Mouse (Mus musculus): ENCODE measurements around the gene Sec31b.

Gene Sec31b

DNA sequence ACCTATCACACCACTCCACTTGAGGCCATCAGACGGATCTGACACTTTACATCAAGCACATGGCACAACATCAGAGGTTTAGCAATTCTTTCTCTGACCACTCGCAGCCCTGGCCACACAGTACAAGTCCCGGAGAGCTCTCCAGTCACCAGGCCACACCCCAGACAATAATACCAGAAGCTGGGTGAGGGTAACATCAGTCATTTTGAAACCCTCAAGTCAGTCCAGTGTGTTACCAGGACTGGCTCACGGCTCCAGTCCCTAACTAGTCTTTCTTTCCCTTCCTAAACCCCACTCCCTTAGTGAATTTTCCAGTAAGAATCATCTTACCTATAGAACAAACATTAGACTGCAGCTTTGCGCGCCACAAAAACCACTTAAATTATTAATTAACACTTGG lies 15.6 kb downstream of the Sec31b start:
- DNase-seq (ENCODE audit: low spot score): no peak

DNA sequence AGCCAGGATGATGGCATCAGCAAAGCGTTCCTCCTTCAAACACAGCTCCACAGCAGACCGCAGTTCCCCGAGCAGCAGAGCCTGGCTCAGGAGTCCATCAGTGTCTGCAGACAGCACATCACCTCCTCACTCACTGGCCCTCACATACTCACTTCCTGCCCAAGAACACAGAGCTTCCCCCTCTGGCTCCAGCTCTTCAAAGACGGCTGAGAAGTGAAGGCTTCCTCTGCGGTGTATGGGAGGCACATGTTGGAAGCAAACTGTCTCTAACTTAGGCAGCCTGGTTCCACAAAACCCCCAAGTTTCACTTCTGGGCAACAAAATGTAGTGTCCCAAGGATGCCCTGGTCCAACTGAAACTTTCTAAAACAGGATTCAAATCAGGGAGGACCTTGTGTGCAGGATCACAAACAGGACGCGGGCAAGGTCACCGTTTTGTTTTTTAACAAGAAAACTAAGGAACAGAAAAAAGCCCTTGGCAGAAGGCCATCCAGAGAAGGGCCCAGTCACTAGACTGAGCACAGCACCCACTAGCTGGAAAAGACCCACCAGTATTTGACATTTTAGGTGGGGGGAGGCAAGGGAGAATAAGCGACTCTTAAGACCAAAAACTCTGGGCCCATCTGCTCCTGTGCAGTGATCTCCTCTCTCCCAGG lies 20.0 kb downstream of the Sec31b start:
- no peak for DNase-seq (ENCODE audit: low spot score)

DNA sequence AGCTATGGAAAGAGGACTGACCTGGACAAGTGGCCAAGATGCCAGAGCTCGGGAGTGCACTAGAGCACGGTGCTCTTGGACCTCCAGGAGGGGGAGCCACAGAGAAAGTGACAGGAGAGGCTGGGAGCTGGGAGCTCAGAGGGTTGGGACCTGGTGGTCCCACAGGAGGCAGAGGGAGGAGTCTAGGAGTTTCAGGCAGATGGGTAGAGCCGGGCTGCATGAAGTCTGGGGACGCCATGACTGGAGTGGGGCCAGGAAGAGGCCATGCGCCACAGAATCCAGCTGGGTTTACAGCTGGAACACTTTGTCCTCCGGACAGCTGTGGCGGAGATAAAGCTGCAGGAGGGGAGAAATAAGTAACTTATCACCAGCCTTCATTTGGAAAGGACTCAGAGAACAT lies 26.5 kb downstream of the Sec31b start:
- DNase-seq (ENCODE audit: low spot score): peak; percentile 22

DNA sequence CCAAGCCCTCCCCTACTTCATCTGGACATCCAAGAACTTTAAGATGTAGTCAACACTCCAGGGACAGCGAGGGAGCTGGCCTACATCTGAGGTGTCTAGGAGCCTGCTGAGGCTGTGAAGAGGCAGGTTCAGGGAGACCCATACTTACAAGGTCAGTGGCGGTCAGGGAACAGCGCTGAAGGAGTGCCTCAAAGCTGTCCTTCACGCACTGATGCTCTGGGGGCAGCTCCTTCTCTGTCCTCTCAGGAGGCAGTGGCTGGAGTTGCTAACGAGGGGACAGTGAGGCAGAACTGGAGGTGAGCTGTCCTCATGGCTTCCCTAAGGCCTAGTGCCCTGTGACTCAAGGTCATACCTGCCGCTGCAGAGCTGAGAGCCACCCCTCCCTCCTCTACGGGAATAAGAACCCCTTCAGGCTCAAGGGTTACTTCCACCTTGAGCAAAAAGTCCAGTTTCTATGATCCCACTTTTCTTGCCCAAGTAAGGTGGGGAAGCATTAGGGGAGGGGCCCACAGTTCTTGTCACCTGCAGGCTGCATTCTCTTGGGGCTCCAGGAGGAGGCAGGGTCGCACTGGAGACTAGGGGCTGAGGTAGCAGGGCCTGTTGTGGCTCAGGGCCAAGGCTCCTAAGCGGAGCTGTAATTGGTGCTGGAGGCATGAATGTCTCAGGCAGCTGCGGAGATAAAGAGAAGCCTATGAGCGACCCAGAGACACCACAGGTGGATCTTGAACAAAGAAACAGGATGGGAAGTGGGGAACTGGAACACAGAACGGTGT lies 27.5 kb downstream of the Sec31b start:
- no peak for DNase-seq (ENCODE audit: low spot score)

DNA sequence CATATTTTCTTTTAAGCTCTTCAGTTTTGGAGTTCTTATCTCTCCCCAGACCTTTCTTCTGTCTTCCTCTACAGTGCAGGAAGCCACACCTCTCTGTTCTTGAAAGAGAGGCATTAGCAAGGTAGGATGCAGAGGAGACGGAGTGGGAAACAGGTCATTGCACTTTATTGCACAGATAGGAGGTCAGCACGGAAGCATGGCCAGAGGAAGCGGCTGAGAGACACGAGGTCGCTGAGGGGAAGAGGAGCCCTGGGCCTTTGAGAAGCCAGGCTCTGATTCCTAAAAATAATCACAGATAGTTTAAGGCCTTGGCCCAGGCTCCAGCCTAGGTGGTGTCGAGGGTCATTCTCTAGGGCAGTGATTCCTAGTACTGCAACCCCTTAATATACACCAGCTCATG lies 29.9 kb downstream of the Sec31b start:
- DNase-seq (ENCODE audit: low spot score): no peak

DNA sequence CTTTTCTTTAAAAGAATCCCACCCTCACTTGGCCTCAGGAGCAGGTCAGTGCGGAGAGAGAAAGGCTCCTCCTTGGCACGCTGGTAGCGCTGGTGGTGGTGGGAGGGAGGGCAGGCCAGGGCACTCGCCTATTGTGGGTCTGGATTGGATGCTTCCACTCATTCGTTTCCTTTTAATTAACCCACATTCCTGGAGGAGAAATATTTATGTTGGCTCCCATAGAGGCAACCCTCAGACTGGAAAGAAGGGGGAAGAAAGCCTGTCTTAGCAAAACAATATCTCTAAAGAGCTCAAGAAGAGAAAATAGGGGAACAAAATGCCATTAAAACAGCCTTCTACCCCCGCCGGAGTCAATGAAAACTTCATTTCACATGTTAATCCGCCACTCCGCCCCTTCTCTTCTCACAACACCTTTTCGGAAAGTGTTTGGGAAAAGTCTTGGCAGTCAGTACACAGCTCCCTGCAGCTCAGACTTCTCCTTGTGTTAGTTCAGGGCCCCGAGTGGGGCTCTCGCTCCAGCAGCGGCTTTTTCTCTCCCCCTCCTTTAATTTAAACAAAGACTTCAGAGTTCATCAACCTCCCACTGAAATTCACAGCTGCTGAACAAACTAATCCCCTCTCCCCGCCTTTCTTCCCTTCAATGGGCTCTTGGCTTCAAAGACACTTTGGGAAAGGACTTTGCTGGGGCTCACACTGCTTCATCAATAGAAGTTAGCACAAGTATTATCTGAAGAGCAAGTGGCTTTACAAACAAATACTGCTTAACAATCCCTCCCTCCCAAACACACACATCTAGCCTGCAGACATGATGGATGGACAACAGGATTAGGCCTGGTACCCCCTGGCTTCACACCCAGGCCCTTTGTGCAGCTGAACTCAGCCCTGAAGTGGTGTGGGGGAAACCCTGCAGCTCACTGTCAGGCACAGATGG lies 30.9 kb downstream of the Sec31b start:
- DNase-seq (ENCODE audit: low spot score): no peak

DNA sequence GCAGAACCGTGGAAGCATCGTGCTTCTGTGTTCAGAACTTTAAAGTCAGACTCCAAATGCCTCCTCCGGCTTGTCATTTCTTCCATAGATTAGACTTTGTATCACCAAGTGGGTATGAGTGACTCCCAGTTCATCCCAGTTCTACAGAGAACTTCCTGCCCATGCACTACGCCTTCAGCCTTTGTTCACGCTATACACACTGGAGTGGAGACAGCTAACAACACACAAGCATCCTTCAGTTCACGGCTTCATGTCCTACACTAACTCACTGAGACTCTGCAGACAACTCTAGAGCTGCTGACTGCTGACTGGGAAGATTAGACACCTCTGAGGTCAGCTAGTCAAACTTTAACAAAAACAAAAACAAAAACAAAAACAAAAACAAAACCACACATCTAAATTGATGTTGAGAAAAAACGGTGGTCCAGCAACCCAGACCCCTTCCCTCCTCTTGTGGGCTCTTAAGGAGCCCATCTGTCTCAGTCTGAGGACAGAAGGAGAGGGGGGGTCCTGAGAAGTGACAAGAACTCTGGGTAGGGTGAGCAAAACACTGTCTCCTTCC lies 31.7 kb downstream of the Sec31b start:
- DNase-seq (ENCODE audit: low spot score): no peak

DNA sequence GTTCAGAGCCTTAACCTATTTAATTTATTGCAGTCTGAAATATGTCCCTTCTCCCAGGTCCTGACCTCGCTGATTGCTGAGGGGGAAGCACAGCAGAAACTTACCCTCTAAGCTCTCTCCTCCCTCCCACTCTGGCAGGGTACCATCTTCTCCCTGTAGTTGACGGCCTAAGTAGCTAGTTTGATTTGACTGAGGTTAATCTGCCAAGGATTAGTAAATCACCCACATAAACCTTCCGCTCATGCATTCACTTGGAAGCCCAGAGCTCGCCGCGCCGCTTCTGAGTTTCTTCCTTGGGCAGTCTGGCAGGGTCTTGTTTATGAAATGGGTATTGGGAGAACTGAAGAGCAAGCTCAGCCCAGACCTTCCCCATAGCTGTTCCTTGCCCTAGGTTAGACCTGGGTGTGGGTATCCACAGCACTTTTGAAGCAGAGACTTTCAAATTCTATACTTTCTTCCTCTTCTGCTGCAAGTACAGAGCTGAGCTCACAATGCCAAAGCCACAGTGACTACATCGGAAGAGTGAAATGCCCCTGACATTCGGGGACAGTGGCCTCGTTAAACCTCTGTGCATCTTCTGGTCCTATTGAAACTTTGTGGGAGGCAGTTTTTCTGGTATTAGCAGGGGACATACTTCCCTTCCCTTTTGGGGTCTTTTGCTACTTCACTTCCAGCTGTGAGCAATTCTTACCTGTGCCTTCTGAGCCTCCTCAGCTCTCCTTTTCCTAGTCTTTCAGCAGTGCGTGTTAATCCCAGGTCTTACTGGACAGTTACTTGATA lies 32.4 kb downstream of the Sec31b start:
- DNase-seq (ENCODE audit: low spot score): no peak

DNA sequence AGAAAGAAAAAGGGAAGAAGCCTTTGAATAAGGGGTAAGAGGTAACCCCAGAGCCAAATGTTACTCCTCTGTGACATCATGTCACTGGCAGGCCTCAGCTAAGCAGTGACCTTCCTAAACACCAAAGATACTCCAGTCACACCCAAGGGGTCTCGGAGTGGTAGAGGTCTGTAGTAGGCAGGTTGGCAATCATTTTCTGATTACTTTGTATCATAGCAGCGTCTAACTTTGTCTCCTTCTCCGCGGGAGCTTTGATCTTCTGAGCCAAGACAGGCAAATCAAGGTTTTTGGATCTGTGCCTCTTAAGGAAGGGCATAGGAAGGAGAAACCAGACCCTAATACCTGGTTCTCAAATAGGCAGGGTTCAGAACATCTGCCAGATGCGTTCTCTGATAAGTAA lies 33.1 kb downstream of the Sec31b start:
- DNase-seq (ENCODE audit: low spot score): no peak

DNA sequence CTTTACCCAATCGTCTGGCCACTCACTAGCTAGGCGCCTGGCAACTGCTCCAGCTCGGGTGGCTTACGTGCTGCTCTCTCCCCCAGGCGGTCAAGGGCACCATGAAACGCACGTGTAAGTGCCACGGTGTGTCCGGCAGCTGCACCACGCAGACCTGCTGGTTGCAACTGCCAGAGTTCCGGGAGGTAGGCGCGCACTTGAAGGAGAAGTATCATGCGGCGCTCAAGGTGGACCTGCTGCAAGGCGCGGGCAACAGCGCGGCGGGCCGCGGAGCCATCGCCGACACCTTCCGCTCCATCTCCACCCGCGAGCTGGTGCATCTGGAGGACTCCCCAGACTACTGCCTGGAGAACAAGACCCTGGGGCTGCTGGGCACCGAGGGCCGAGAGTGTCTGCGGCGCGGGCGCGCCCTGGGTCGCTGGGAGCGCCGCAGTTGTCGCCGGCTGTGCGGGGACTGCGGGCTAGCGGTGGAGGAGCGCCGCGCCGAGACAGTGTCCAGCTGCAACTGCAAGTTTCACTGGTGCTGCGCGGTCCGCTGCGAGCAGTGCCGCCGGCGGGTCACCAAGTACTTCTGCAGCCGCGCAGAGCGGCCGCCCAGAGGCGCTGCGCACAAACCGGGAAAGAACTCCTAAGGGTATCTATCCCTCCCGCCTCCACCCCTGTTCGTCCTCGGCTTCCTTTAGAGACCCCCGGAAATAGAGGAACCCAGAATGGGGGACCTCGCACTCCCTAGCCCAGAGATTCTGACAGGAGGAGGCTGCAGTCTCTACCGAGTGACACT lies 34.0 kb downstream of the Sec31b start:
- DNase-seq (ENCODE audit: low spot score): no peak

DNA sequence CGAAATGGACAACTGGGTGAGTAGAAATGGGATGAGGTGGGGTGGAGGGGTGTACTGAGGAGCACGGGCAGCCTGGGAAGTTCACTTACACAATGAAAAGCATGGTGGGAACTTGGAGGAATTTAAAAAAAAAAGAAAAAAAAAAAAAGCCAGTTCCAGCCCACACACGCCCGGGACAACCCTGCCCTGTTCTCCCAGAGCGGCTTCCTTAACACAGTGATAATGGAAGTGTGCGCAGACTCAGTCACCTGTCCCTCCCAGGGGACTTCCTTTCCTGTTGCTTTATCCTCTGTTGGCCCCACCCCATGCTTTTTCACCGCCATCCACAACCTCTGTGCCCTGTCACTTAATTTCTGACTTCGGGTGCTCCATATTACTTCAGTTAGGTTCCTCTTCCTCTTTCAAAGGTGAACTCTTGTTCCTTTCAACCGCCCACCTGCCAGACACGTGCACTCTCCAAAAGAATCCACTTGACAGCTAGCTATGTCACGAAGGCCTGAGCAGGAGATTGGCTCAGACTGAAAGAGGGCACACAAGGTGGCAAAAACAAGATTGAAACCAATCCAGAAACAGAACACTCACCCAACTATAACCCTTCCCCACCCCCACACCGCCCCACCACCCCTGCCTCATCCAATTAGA lies 35.0 kb downstream of the Sec31b start:
- no peak for DNase-seq (ENCODE audit: low spot score)

DNA sequence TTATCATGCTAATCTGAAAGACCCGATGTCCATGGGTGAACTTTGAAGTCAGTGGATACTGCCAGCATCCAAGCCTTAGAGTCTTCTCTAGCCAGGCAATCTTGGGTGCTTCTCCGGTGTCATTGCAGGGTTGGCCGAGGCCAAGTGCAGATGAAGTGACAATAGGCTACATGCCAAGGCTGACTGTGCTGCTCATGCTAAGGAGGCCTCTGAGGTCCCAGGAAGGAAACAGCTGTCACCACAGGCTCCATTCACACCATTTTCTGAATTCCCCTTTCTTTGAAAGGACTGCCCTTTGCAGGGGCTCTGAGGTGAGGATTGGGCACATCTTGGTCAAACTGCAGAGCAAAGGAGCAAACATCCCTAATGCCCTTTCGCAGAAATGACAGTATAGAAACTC lies 42.9 kb downstream of the Sec31b start:
- DNase-seq (ENCODE audit: low spot score): no peak

DNA sequence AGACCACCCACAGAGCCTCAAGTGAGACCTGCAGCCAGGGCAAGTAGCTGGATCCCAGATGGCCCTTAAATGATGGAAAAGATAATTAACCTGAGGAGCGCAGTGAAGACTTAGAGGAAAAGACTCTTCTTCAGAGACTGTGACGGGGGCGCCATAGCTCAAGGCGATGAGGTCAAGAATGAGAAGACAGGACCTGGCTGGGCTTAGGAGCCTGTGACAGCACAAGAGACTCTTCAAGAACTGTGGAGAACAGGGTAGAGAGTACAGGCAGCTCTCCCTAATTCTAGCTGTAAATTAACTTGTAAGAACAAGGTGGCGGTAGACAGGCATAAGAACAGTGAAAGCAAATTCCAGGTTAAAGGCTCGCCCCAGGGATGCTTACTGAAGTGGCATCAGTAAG lies 43.7 kb downstream of the Sec31b start:
- DNase-seq (ENCODE audit: low spot score): no peak

DNA sequence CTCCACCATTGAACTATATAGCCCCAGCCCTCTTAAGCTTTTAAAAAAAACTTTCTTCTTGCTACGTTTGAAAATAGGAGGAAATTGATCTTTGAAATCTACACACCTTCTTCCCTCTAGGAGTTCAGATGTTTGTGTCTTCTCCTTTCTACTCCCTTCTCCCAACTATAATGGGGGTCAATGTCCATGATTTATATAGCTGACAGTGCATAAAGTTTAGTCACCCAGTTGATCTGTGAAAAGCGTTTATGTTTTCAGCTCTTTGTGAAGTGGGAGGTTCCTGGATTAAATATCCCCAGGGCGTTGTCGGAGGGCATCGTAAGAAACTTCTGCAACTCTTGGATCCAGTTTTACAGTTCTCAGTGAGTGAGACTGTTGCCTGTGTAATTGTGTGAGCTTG lies 45.4 kb downstream of the Sec31b start:
- no peak for DNase-seq (ENCODE audit: low spot score)

DNA sequence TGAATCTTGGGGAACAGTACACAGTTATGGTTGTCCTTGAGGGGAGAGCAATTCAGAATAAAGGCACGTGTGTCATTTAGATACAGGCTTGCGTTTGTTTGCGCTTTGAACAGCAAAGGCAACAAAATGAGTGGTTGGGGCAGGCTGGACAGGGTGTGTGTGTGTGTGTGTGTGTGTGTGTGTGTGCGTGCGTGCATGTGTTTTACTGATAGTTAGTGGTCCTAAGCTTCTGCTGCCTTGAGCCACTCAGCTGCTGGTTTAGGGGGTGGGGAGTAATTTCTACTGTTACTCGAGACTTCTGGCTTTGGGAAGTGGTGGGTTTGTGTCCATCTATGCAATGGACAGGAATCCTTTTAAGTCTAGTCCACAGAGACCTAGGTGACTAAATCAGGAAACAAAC lies 46.7 kb downstream of the Sec31b start:
- no peak for DNase-seq (ENCODE audit: low spot score)

DNA sequence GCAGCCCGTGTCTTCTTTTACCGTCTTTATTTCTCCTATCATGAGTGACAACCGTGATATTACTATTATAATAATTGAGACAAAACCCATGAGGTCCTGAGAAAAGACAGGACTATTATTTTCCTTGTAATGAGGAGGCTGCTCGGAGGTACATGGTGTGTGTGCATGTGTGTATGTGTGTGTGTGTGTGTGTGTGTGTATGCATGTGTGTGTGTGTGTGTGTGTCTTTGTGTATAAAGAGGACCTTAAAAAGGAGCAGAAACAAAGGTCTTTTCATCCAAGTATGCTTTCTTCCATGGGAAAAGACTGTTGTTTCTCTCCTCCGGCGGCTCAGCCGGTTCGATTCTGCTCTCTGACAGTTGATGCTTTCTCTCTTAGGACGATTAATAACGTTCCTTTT lies 48.7 kb downstream of the Sec31b start:
- no peak for DNase-seq (ENCODE audit: low spot score)

DNA sequence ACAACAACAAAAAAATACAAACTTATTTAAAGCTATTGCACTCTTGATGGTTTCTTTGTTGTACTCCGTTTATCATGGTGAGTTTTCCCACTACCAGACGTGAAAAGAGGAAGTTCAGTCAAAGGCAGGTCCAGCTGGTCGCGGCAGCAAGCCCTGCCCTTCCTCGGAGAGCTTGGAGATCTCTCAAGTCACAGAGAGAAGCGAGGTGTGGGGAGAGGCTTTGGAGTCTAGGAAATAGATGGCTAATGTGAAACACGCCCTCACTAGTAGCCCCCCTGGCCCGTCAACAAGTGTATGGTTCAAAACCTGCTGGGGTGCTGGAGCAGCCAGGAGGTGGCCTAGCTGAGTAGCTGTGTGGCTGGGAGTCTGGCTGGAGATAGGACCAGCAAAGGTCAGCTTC lies 49.2 kb downstream of the Sec31b start:
- DNase-seq (ENCODE audit: low spot score): no peak

DNA sequence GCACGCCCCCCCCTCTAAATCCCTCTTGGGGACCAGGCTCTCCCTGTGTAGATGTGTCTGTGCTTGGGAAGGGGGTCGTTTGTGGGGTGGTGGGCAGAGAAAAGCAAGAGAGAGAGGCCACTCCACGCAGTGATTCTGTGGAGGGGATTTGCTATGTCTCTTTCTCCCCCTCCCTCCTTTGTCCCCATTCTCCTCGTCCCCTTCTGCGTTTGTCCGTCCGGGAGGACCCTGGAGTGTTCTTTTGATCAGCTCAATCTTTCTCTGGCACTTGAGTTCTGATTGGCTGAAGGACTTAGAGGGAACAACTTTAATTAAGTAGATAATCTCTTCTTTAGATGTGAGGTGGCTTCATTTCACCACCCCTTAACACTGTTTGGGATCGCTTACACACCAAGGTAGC lies 52.5 kb downstream of the Sec31b start, which contains the start of gene Wnt8b:
Wnt8b (plus strand) TSS at position 345 of the 400 bp plus-strand sequence.
- no peak for DNase-seq (ENCODE audit: low spot score)

DNA sequence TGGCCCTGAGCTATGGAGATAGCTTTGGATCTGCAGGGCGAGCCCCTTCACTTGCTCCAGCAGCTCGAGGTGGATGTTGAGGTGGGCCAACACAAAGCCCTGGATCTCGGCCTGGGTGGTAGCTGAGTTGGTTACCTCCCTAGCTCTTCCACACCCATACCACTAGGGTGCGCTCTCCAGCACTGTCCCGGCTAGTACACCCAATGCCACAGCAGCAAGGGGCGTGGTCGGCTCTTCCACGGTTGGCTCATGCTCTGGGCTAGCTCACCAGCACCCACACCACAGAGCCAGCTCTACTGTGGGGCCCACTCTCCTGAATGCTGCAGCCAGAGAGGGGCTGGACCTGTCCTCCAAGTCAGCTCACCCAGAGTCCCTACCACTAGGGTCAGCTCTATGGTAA lies 58.4 kb downstream of the Sec31b start:
- DNase-seq (ENCODE audit: low spot score): peak; percentile 11

DNA sequence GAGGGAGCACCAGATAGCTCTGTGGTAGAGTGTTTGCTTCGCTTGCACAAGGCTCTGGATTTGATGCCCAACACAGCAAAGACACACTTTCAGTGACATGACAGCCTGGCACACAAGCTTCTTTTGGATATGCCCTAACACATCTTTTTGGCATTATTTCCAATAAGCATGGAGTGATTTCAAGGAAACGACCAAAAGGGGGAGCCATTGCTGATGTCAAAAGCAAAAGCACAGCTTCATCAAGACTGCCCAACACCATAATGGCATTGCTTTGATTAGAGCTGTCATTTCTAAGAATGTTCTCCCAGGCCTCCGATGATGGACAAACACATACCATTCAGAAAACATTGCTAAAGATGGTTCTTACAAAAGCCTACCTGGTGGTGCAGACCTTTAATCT lies 69.1 kb downstream of the Sec31b start:
- DNase-seq (ENCODE audit: low spot score): no peak
